Mouse (Mus musculus) midbrain, postnatal 0 days (tissue): Measurements from ENCODE around the gene Hnrnpd. TPM values are rescaled to one million over a fixed set of nuclear protein-coding genes. Genes with fewer than 3 reads are reported as not detected.

ENCODE experiments used
- ATAC-seq: fragments of 200-750 bp; cut with Nextera tagmentation; 2 replicates; pipeline ENCODE4 v1.8.0; 2017; ENCODE audit warnings: moderate number of reproducible peaks, mild to moderate bottlenecking, moderate TSS enrichment, moderate library complexity; ENCODE audit not compliant: low FRiP score
- DNase-seq: peaks from one replicate; pipeline ENCODE4 v3.0.0-alpha.2; 2015; ENCODE audit warnings: low spot score
- H3K27ac ChIP-seq: fragments of 300-500 bp; sonication (generic); 2 replicates; pipeline ENCODE4 v1.5.1; 2014; ENCODE audit warnings: low read depth, mild to moderate bottlenecking, low read length, mixed read lengths
- H3K27me3 ChIP-seq: fragments of 300-500 bp; sonication (generic); 2 replicates; pipeline ENCODE4 v1.6.1; 2014; ENCODE audit warnings: low read length, control low read depth, mixed read lengths; ENCODE audit not compliant: insufficient read depth
- H3K36me3 ChIP-seq: fragments of 300-500 bp; sonication (generic); 2 replicates; pipeline ENCODE4 v1.6.1; 2014; ENCODE audit warnings: low read length, control low read depth, mixed read lengths; ENCODE audit not compliant: insufficient read depth
- H3K4me1 ChIP-seq: fragments of 300-500 bp; sonication (generic); 2 replicates; pipeline ENCODE4 v1.6.1; 2014; ENCODE audit warnings: mild to moderate bottlenecking, control low read depth, antibody characterized with exemption, low read length, mixed read lengths; ENCODE audit not compliant: insufficient read depth
- H3K4me2 ChIP-seq: fragments of 300-500 bp; sonication (generic); 2 replicates; pipeline ENCODE4 v1.6.1; 2014; ENCODE audit warnings: low read depth, mild to moderate bottlenecking, low read length, mixed read lengths; ENCODE audit not compliant: poor library complexity, severe bottlenecking
- H3K4me3 ChIP-seq: fragments of 300-500 bp; sonication (generic); 2 replicates; pipeline ENCODE4 v1.5.1; 2014; ENCODE audit warnings: low read depth, mild to moderate bottlenecking, low read length, moderate library complexity
- H3K9ac ChIP-seq: fragments of 300-500 bp; sonication (generic); replicated peaks from 2 replicates; pipeline ENCODE4 v1.6.1; 2014; ENCODE audit warnings: mild to moderate bottlenecking, low read length, moderate library complexity, mixed read lengths; ENCODE audit not compliant: poor library complexity, severe bottlenecking
- H3K9me3 ChIP-seq: fragments of 300-500 bp; sonication (generic); 2 replicates; pipeline ENCODE4 v1.6.1; 2016; ENCODE audit warnings: low read length, control low read depth
- CTCF ChIP-seq: IDR thresholded peaks from 2 replicates; pipeline ENCODE4 v1.5.1; 2016; ENCODE audit warnings: antibody characterized with exemption, mild to moderate bottlenecking
- WGBS: fragments of 180-500 bp; shearing (Covaris S2); extraction: QIAGEN DNeasy Blood & Tissue Kit; methylation state at CpG from one replicate; pipeline ENCODE4 v1.1.7; 2014; 5-methylcytosine and 5-hydroxymethylcytosine counted together
- polyA plus RNA-seq: library from polyadenylated mRNA; unstranded; fragments of >200 nt; fragmentation: Nextera tagmentation; extraction: Ambion mirVana; gene quantifications from 2 replicates; pipeline ENCODE4 v1.2.1, GENCODE M21; 2015
- total RNA-seq: library from RNA; depleted of rRNA; stranded (reverse); fragments of >200 nt; gene quantifications from 2 replicates; pipeline ENCODE4 v1.2.3, GENCODE M21; 2014

Gene Hnrnpd
- total and polyA plus RNA-seq, 2 experiments from 2014 or later: 35.9 to 85.1 TPM

GRCm38 (mm10) chr5:99975776-99976175, 3.0 kb downstream of the Hnrnpd start:
- Histone ChIP-seq H3K4me2 (peak overlapping the region; percentile 66), H3K27me3 (no peaks in the 10 kb centered on the region), H3K27ac (no peak overlapping the region), H3K9me3 (no peaks in the 10 kb centered on the region), H3K4me1 (peaks cover 7% of the 10 kb centered on the region; the same call in 1 of the 2 replicates), H3K36me3 (no peaks in the 10 kb centered on the region), H3K9ac (no peak overlapping the region), H3K4me3 (0 out of 2 replicates have a peak overlapping the region, but pooled peaks have one; percentile 0)
- ATAC-seq (no peak), DNase-seq (no peak)
- WGBS: 63% methylated on average over 1 of the region's 1 CpGs
- TF ChIP-seq CTCF: no peak

- DNase-seq: no peak
- Histone ChIP-seq H3K4me3 (no peak overlapping the region), H3K27ac (no peak overlapping the region), H3K9ac (no peak overlapping the region), H3K4me2 (peak overlapping the region; percentile 21), H3K36me3 (no peaks in the 10 kb centered on the region), H3K27me3 (no peaks in the 10 kb centered on the region), H3K4me1 (peaks cover 7% of the 10 kb centered on the region; the same call in 1 of the 2 replicates), H3K9me3 (no peaks in the 10 kb centered on the region)
- no peak for TF ChIP-seq CTCF
- 46% methylated on average over 4 of the region's 4 CpGs for WGBS
- no peak for ATAC-seq
Observed at GRCm38 (mm10) chr5:99975061-99975460, 3.7 kb downstream of the Hnrnpd start.

GRCm38 (mm10) chr5:99973941-99974340, 4.8 kb downstream of the Hnrnpd start:
- ATAC-seq (no peak), DNase-seq (no peak)
- H3K9ac ChIP-seq: no peak overlapping the region
- H3K27ac ChIP-seq: no peak overlapping the region
- H3K36me3 ChIP-seq: no peaks in the 10 kb centered on the region
- no peaks in the 10 kb centered on the region for H3K27me3 ChIP-seq
- 7% methylated on average over 2 of the region's 2 CpGs for WGBS
- no peak overlapping the region for H3K4me3 ChIP-seq
- peaks cover 7% of the 10 kb centered on the region; the same call in 1 of the 2 replicates for H3K4me1 ChIP-seq
- TF ChIP-seq CTCF: no peak
- H3K9me3 ChIP-seq: no peaks in the 10 kb centered on the region
- H3K4me2 ChIP-seq: no peak overlapping the region

GRCm38 (mm10) chr5:99959960-99960359, 18.8 kb downstream of the Hnrnpd start:
- Histone ChIP-seq H3K9ac (no peak overlapping the region), H3K4me3 (no peak overlapping the region), H3K27me3 (no peaks in the 10 kb centered on the region), H3K9me3 (no peaks in the 10 kb centered on the region), H3K4me1 (no peaks in the 10 kb centered on the region), H3K36me3 (peaks cover 11% of the 10 kb centered on the region; the same call in 1 of the 2 replicates), H3K4me2 (no peak overlapping the region), H3K27ac (no peak overlapping the region)
- DNase-seq: no peak
- TF ChIP-seq CTCF: no peak
- ATAC-seq: no peak
- WGBS: 84% methylated on average over 2 of the region's 2 CpGs

GRCm38 (mm10) chr5:99959236-99959936, 19.4 kb downstream of the Hnrnpd start:
- Histone ChIP-seq H3K4me1 (no peaks in the 10 kb centered on the region), H3K27ac (no peak overlapping the region), H3K36me3 (peaks cover 11% of the 10 kb centered on the region; the same call in 1 of the 2 replicates), H3K27me3 (no peaks in the 10 kb centered on the region), H3K9me3 (no peaks in the 10 kb centered on the region), H3K9ac (no peak overlapping the region), H3K4me3 (no peak overlapping the region), H3K4me2 (no peak overlapping the region)
- no peak for DNase-seq
- no peak for TF ChIP-seq CTCF
- WGBS: 80% methylated on average over 2 of the region's 2 CpGs
- ATAC-seq: no peak

- Histone ChIP-seq H3K4me3 (no peak overlapping the region), H3K9me3 (no peaks in the 10 kb centered on the region), H3K4me2 (no peak overlapping the region), H3K9ac (no peak overlapping the region), H3K36me3 (peaks cover 11% of the 10 kb centered on the region; the same call in 1 of the 2 replicates), H3K27ac (no peak overlapping the region), H3K4me1 (no peaks in the 10 kb centered on the region), H3K27me3 (no peaks in the 10 kb centered on the region)
- WGBS: 95% methylated on average over 1 of the region's 1 CpGs
- no peak for TF ChIP-seq CTCF
- ATAC-seq: no peak
- DNase-seq: no peak
Observed at GRCm38 (mm10) chr5:99958666-99959065, 20.1 kb downstream of the Hnrnpd start.
